Mouse (Mus musculus) olfactory bulb, adult 2 months (tissue): ENCODE measurements at regions not wholly inside any gene's neighbourhood (a gene's known extent, or its start where the extent isn't known, plus 50 kb on each side); places are given as distances from the start of the nearest gene placed in this dataset.

ENCODE experiments used
- CTCF ChIP-seq: fragments of 200-500 bp; IDR thresholded peaks from 2 replicates; pipeline ENCODE4 v1.5.1; 2012; ENCODE audit warnings: low read depth, mild to moderate bottlenecking, low read length, moderate library complexity; ENCODE audit not compliant: insufficient read depth
- POLR2A ChIP-seq: fragments of 200-500 bp; IDR thresholded peaks from 2 replicates; pipeline ENCODE4 v1.6.1; 2012; ENCODE audit warnings: mild to moderate bottlenecking, low read depth, low read length, moderate library complexity; ENCODE audit not compliant: insufficient read depth

- no peak for TF ChIP-seq CTCF
- no peak for TF ChIP-seq POLR2A
These were observed 179.1 kb upstream of the Adgrl2 start for GRCm38 (mm10) chr3:149169442-149169841.
